Mouse (Mus musculus): ENCODE measurements around the gene Ms4a13. TPM values are rescaled to one million over a fixed set of nuclear protein-coding genes. Genes with fewer than 3 reads are reported as not detected.
"Not testable (repeated sequence)": the region's sequence is repeated elsewhere in the genome, so short reads cannot be mapped to it uniquely, and the experiment has no call there.

Gene Ms4a13
- polyA plus RNA-seq, 1 experiment from 2014 or later: not detected

DNA sequence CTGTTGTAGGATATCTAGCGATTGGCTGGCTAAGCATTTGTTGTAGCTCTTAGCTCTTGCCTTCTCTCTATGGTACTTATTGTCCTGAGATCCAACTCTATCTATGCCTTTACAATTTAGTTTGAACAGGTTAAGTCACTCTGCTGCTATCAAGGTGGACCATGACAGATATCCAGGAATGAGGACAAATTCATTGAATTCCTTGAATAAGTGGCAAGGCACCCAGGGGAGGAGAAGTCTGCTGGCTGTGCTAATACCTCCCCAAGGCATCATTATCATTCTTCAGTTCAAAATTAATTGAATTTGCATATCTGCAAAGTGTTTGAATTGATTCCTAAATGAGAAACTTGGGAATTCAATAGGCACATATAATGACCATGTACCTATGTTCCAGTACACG is 19.1 kb downstream of the Ms4a13 start:
- ATAC-seq (ENCODE audit: low read depth): peak; percentile 11; the same call in 1 of the 2 replicates
- Histone ChIP-seq H3K36me3 (ENCODE audit: control insufficient read depth, insufficient read depth, low read length) (no peaks in the 10 kb centered on the region), H3K4me2 (ENCODE audit: low read depth, low read length) (no peak overlapping the region), H3K4me1 (ENCODE audit: control insufficient read depth, insufficient read depth, low read length) (no peaks in the 10 kb centered on the region), H3K27me3 (ENCODE audit: control insufficient read depth, insufficient read depth, low read length) (no peaks in the 10 kb centered on the region), H3K4me3 (ENCODE audit: low read depth, low read length) (no peak overlapping the region), H3K27ac (ENCODE audit: low read depth, low read length) (no peak overlapping the region), H3K9ac (replicated peaks; ENCODE audit: low read depth, low read length) (no peak overlapping the region), H3K9me3 (ENCODE audit: control insufficient read depth, low read length) (no peaks in the 10 kb centered on the region)
- 49% methylated on average over 2 of the region's 2 CpGs for WGBS

DNA sequence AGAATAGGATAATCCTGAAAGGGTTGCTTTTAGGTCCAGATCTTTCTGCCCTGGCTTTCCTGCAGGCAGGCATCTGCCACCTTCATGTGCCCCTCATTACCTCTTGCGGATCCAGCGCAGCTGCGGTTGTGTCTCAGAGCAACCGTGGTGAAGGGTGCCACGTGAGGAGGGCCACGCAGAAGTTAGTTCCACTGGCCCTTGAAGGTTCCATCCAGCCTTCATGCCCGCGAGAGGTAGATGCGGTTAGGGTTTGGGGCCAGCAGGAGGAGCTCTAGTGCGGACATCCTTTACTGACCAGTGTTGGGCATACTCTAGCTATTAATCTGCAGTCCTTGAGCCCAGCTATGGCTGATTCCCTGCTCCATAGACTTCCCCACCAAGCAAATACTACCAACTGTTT is 31.4 kb downstream of the Ms4a13 start, which contains the start of gene 1700025F22Rik:
TSS of gene 1700025F22Rik (minus strand) at position 149 of the 400 bp plus-strand sequence.
- no peak within 1 kb of the TSS for H3K9ac ChIP-seq (replicated peaks; ENCODE audit: low read depth, low read length)
- no peaks in the 10 kb centered on the region for H3K36me3 ChIP-seq (ENCODE audit: control insufficient read depth, insufficient read depth, low read length)
- no peaks in the 10 kb centered on the region for H3K27me3 ChIP-seq (ENCODE audit: control insufficient read depth, insufficient read depth, low read length)
- H3K4me1 ChIP-seq (ENCODE audit: control insufficient read depth, insufficient read depth, low read length): no peaks in the 10 kb centered on the region
- ATAC-seq (ENCODE audit: low read depth): no peak
- 38% methylated on average over 10 of the region's 10 CpGs for whole genome bisulfite sequencing
- H3K4me2 ChIP-seq (ENCODE audit: low read depth, low read length): no peak within 1 kb of the TSS
- H3K4me3 ChIP-seq (ENCODE audit: low read depth, low read length): no peak within 1 kb of the TSS
- H3K9me3 ChIP-seq (ENCODE audit: control insufficient read depth, low read length): no peaks in the 10 kb centered on the region
- H3K27ac ChIP-seq (ENCODE audit: low read depth, low read length): no peak within 1 kb of the TSS

GRCm38 (mm10) chr19:11157890-11158289 is 38.6 kb downstream of the Ms4a13 start:
- H3K27ac ChIP-seq (ENCODE audit: low read depth, low read length); H3K4me2 ChIP-seq (ENCODE audit: low read depth, low read length); H3K36me3 ChIP-seq (ENCODE audit: control insufficient read depth, insufficient read depth, low read length); H3K4me3 ChIP-seq (ENCODE audit: low read depth, low read length); ATAC-seq (ENCODE audit: low read depth); H3K27me3 ChIP-seq (ENCODE audit: control insufficient read depth, insufficient read depth, low read length); H3K9me3 ChIP-seq (ENCODE audit: control insufficient read depth, low read length); H3K9ac ChIP-seq (replicated peaks; ENCODE audit: low read depth, low read length); H3K4me1 ChIP-seq (ENCODE audit: control insufficient read depth, insufficient read depth, low read length): not testable (repeated sequence)
- 87% methylated on average over 6 of the region's 6 CpGs for WGBS

DNA sequence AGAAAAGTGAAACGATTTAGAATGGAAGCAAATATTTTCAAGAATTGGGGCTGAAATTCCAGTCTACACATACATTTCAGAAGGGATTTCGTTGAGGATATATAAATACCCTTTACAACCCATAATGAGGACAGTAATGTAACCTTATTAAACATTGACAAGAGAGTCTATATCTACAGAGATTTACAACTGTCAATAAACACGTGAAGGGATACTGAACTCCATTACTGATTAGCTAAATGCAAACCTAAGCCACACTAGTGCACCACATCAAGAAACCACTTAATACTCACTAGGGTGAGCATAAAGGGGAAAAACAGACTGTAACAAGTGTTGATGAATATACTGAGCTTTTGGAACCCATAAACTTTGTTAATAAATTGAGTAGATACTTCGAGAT is 61.2 kb downstream of the Ms4a13 start:
- Histone ChIP-seq H3K36me3 (ENCODE audit: control insufficient read depth, insufficient read depth, low read length) (no peaks in the 10 kb centered on the region), H3K9ac (replicated peaks; ENCODE audit: low read depth, low read length) (no peak overlapping the region), H3K4me3 (ENCODE audit: low read depth, low read length) (no peak overlapping the region), H3K4me2 (ENCODE audit: low read depth, low read length) (no peak overlapping the region), H3K27me3 (ENCODE audit: control insufficient read depth, insufficient read depth, low read length) (no peaks in the 10 kb centered on the region), H3K9me3 (ENCODE audit: control insufficient read depth, low read length) (no peaks in the 10 kb centered on the region), H3K4me1 (ENCODE audit: control insufficient read depth, insufficient read depth, low read length) (no peaks in the 10 kb centered on the region), H3K27ac (ENCODE audit: low read depth, low read length) (no peak overlapping the region)
- WGBS: 70% methylated on average over 4 of the region's 4 CpGs
- no peak for ATAC-seq (ENCODE audit: low read depth)

GRCm38 (mm10) chr19:11134852-11135251 is 61.7 kb downstream of the Ms4a13 start:
- Histone ChIP-seq H3K4me3 (ENCODE audit: low read depth, low read length) (no peak overlapping the region), H3K4me1 (ENCODE audit: control insufficient read depth, insufficient read depth, low read length) (no peaks in the 10 kb centered on the region), H3K9me3 (ENCODE audit: control insufficient read depth, low read length) (no peaks in the 10 kb centered on the region), H3K4me2 (ENCODE audit: low read depth, low read length) (no peak overlapping the region), H3K27ac (ENCODE audit: low read depth, low read length) (no peak overlapping the region), H3K27me3 (ENCODE audit: control insufficient read depth, insufficient read depth, low read length) (no peaks in the 10 kb centered on the region), H3K9ac (replicated peaks; ENCODE audit: low read depth, low read length) (no peak overlapping the region), H3K36me3 (ENCODE audit: control insufficient read depth, insufficient read depth, low read length) (no peaks in the 10 kb centered on the region)
- ATAC-seq (ENCODE audit: low read depth): no peak
- WGBS: 93% methylated on average over 2 of the region's 2 CpGs

DNA sequence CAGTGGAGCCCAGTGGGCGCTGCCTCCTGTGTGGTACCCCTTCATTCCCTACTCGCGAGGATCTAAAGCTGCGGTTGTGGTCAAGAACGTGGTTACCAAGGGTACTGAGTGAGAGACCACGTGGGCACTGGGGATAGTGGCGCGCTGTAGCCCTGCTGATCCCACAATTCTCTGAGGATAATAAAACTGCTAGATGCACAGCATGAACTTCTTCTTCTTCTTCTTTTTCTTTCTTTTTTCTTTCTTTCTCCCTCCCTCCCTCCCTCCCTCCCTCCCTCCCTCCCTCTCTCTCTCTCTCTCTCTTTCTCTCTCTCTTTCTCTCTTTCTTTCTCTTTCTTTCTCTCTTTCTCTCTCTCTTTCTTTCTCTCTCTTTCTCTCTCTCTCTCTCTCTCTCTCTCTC is 65.8 kb downstream of the Ms4a13 start, which contains the start of gene 1700017D01Rik:
TSS of gene 1700017D01Rik (minus strand) at position 101 of the 400 bp plus-strand sequence.
- not testable (repeated sequence) for H3K27me3 ChIP-seq (ENCODE audit: control insufficient read depth, insufficient read depth, low read length); H3K36me3 ChIP-seq (ENCODE audit: control insufficient read depth, insufficient read depth, low read length); H3K4me3 ChIP-seq (ENCODE audit: low read depth, low read length); H3K9ac ChIP-seq (replicated peaks; ENCODE audit: low read depth, low read length); H3K9me3 ChIP-seq (ENCODE audit: control insufficient read depth, low read length); H3K4me2 ChIP-seq (ENCODE audit: low read depth, low read length); H3K27ac ChIP-seq (ENCODE audit: low read depth, low read length); ATAC-seq (ENCODE audit: low read depth); H3K4me1 ChIP-seq (ENCODE audit: control insufficient read depth, insufficient read depth, low read length)
- 81% methylated on average over 8 of the region's 8 CpGs for WGBS

DNA sequence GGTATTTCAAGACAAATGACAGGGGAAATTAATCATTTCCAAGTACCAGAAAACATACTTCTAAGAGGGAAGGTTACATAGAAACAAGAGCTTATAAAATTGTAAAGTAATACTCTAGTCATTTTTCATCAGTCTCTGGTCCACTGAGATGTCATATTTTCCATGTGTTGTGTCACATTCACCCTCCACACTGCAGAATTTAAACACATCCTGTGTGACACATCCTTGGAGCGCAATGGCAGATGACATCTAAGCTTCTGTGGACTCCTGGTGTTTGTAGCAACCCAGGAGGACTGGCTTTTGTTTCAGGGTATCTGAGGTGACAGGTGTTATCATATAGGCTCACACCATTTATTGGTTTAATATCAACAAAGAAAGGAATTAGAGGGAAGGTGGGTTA is 66.8 kb downstream of the Ms4a13 start:
- 93% methylated on average over 1 of the region's 1 CpGs for WGBS
- no peak overlapping the region for H3K27ac ChIP-seq (ENCODE audit: low read depth, low read length)
- H3K27me3 ChIP-seq (ENCODE audit: control insufficient read depth, insufficient read depth, low read length): no peaks in the 10 kb centered on the region
- H3K4me3 ChIP-seq (ENCODE audit: low read depth, low read length): no peak overlapping the region
- peaks cover 2% of the 10 kb centered on the region; the same call in 1 of the 2 replicates for H3K9me3 ChIP-seq (ENCODE audit: control insufficient read depth, low read length)
- H3K9ac ChIP-seq (replicated peaks; ENCODE audit: low read depth, low read length): no peak overlapping the region
- no peaks in the 10 kb centered on the region for H3K36me3 ChIP-seq (ENCODE audit: control insufficient read depth, insufficient read depth, low read length)
- H3K4me1 ChIP-seq (ENCODE audit: control insufficient read depth, insufficient read depth, low read length): no peaks in the 10 kb centered on the region
- no peak overlapping the region for H3K4me2 ChIP-seq (ENCODE audit: low read depth, low read length)
- ATAC-seq (ENCODE audit: low read depth): no peak

DNA sequence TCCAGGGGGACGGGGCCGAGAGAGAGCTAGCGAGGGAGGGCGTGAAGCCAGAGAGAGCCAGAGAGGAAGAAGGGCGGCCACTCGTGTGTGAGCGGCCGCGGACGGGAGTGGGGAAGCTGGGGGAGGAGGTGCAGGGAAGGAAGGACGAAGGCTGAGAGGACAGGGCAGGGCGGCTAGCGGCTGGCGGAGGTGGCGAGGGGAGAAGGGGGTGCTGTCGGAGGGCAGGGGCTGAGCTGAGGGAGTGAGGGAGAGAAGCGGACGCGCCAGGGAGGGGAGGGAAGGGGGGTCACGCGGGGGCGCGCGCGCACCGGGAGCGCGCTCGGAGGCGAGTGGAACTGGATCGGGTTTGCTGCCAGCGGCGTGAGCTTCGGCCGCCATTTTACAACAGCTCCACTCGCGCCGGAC is 75.5 kb downstream of the Ms4a13 start:
- H3K4me1 ChIP-seq (ENCODE audit: control insufficient read depth, insufficient read depth, low read length); H3K27me3 ChIP-seq (ENCODE audit: control insufficient read depth, insufficient read depth, low read length); H3K36me3 ChIP-seq (ENCODE audit: control insufficient read depth, insufficient read depth, low read length); H3K9me3 ChIP-seq (ENCODE audit: control insufficient read depth, low read length); H3K27ac ChIP-seq (ENCODE audit: low read depth, low read length): not testable (repeated sequence)
- H3K9ac ChIP-seq (replicated peaks; ENCODE audit: low read depth, low read length): peak overlapping the region; percentile 32; the same call in 1 of the 2 replicates
- H3K4me3 ChIP-seq (ENCODE audit: low read depth, low read length): peak overlapping the region; percentile 29
- peak overlapping the region; percentile 31; the same call in 1 of the 2 replicates for H3K4me2 ChIP-seq (ENCODE audit: low read depth, low read length)
- 1% methylated on average over 9 of the region's 38 CpGs for WGBS
- ATAC-seq (ENCODE audit: low read depth): peak; percentile 98

Data from neural tube, embryonic 14.5 days (tissue).